Mouse (Mus musculus): ENCODE measurements at regions not wholly inside any gene's neighbourhood (a gene's known extent, or its start where the extent isn't known, plus 50 kb on each side); places are given as distances from the start of the nearest gene placed in this dataset.

- no peaks in the 10 kb centered on the region for H3K27me3 ChIP-seq
Observed at GRCm38 (mm10) chr2:9604984-9605383, 276.1 kb upstream of the 4930412O13Rik start.

DNA sequence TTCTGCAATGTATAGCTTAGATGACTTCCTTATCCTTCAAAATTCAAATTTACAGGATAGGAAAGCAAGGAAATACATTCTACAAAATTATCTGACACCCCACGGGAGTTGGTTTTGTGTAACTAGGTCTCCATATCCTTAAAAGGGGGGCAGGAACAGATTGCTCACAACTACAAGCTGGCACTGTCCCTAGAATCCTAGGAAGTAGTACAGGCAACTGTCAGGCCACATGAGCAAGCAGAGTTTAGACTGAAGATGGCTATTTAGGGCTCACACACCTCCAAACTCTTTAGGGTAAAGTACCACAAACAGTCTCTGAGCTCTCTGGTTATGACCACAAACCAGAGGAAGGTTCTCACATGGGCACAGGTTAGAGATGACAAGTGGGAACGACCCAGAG is 273.5 kb upstream of the 4930412O13Rik start:
- Histone ChIP-seq H3K27me3 (no peaks in the 10 kb centered on the region), H3K4me3 (no peak overlapping the region), H3K9ac (no peak overlapping the region), H3K9me3 (no peaks in the 10 kb centered on the region), H3K4me1 (no peaks in the 10 kb centered on the region), H3K27ac (no peak overlapping the region), H3K4me2 (no peak overlapping the region), H3K36me3 (no peaks in the 10 kb centered on the region)
- no peak for ATAC-seq (ENCODE audit: borderline replicate concordance, extremely low read depth, low FRiP score, low TSS enrichment)
- 67% methylated on average over 2 of the region's 2 CpGs for WGBS

More at GRCm38 (mm10) chr2:9604984-9605383, 276.1 kb upstream of the 4930412O13Rik start:
- no peak overlapping the region for H3K4me2 ChIP-seq
- no peaks in the 10 kb centered on the region for H3K36me3 ChIP-seq
- no peak overlapping the region for H3K9ac ChIP-seq
- no peaks in the 10 kb centered on the region for H3K9me3 ChIP-seq
- WGBS: 74% methylated on average over 6 of the region's 6 CpGs
- no peak overlapping the region for H3K4me3 ChIP-seq
- no peak overlapping the region for H3K27ac ChIP-seq
- no peak for ATAC-seq (ENCODE audit: borderline replicate concordance, extremely low read depth, low FRiP score, low TSS enrichment)
- H3K4me1 ChIP-seq: no peaks in the 10 kb centered on the region

DNA sequence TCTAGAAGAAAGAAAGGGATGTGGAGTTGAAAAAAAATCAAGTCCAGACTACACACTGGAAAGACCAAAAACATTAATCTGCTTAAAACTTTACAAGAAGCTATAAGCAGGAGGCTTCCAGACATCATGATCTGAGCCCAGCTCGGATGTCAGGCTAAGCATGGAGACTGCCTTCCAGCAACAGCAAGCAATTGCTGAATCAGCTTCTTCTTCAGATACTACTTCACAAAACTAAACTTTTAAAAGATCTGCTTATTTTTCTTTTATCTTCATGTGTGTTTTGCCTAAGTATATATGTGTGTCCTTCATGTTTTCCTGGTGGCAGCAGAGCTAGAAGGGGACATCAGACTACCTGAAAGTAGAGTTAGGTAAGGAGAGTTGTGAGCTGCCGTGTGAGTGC is 266.6 kb upstream of the 4930412O13Rik start:
- Histone ChIP-seq H3K9me3 (no peaks in the 10 kb centered on the region), H3K9ac (no peak overlapping the region), H3K4me2 (no peak overlapping the region), H3K4me3 (no peak overlapping the region), H3K36me3 (no peaks in the 10 kb centered on the region), H3K27ac (no peak overlapping the region), H3K4me1 (no peaks in the 10 kb centered on the region), H3K27me3 (no peaks in the 10 kb centered on the region)
- no peak for ATAC-seq (ENCODE audit: borderline replicate concordance, extremely low read depth, low FRiP score, low TSS enrichment)
- WGBS: 63% methylated on average over 2 of the region's 2 CpGs

DNA sequence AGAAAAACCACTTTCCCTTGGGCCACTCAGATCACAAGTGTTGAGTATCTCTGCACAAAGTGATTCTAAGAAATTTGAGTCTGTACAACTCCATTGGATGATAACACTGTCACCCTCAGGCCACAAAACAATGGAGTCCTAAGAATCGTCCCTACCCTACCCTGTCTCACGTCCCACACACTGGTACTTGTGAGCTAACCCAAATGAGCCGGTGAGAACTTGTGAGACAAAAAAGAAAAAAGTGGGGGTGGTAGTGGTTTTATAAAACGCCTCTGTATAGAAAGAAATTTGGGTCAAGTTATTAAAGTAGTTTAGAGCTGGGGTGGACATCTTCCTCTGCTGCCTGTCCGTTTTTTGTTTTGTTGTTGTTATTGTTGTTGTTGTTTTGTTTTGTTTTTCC is 264.8 kb upstream of the 4930412O13Rik start:
- Histone ChIP-seq H3K36me3 (no peaks in the 10 kb centered on the region), H3K4me1 (peaks cover 9% of the 10 kb centered on the region; the same call in 1 of the 2 replicates), H3K27me3 (no peaks in the 10 kb centered on the region), H3K27ac (no peak overlapping the region), H3K4me2 (no peak overlapping the region), H3K4me3 (no peak overlapping the region), H3K9me3 (no peaks in the 10 kb centered on the region), H3K9ac (no peak overlapping the region)
- ATAC-seq (ENCODE audit: borderline replicate concordance, extremely low read depth, low FRiP score, low TSS enrichment): no peak
- WGBS: 78% methylated on average over 5 of the region's 5 CpGs

- WGBS: 42% methylated on average over 21 of the region's 21 CpGs
- peak; percentile 52 for ATAC-seq (ENCODE audit: borderline replicate concordance, extremely low read depth, low FRiP score, low TSS enrichment)
- no peak overlapping the region for H3K27ac ChIP-seq
- H3K4me3 ChIP-seq: no peak overlapping the region
- no peak overlapping the region for H3K9ac ChIP-seq
- peaks cover 9% of the 10 kb centered on the region; the same call in 1 of the 2 replicates for H3K4me1 ChIP-seq
- no peaks in the 10 kb centered on the region for H3K27me3 ChIP-seq
- no peak overlapping the region for H3K4me2 ChIP-seq
- H3K36me3 ChIP-seq: no peaks in the 10 kb centered on the region
- H3K9me3 ChIP-seq: no peaks in the 10 kb centered on the region
Observed at GRCm38 (mm10) chr2:9620303-9621244, 260.5 kb upstream of the 4930412O13Rik start.

DNA sequence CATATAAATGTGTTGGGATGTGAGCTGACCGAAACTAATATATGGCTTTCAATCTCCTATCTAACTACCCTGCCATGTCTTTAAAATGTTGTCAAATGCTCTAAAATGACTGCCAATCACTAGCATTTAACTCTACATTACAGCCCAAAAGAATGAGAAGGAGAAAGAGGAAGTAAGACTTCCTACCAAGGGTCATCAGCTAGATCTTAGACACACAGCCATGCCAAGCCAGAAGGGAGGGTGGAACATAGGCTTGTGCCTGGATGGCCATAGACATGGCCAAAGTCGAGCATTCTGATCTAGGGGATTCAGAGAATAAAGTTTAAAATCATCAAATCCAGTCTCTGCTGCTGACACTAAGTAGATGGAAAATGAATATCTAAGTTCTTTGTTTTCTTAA is 257.4 kb upstream of the 4930412O13Rik start:
- peaks cover 9% of the 10 kb centered on the region; the same call in 1 of the 2 replicates for H3K4me1 ChIP-seq
- H3K9ac ChIP-seq: no peak overlapping the region
- no peaks in the 10 kb centered on the region for H3K9me3 ChIP-seq
- no peaks in the 10 kb centered on the region for H3K36me3 ChIP-seq
- H3K27ac ChIP-seq: no peak overlapping the region
- ATAC-seq (ENCODE audit: borderline replicate concordance, extremely low read depth, low FRiP score, low TSS enrichment): no peak
- no peak overlapping the region for H3K4me3 ChIP-seq
- 83% methylated on average over 2 of the region's 2 CpGs for WGBS
- no peak overlapping the region for H3K4me2 ChIP-seq
- H3K27me3 ChIP-seq: no peaks in the 10 kb centered on the region

- H3K27me3 ChIP-seq: no peaks in the 10 kb centered on the region
- H3K4me3 ChIP-seq: no peak overlapping the region
- ATAC-seq (ENCODE audit: borderline replicate concordance, extremely low read depth, low FRiP score, low TSS enrichment): no peak
- no peaks in the 10 kb centered on the region for H3K9me3 ChIP-seq
- 87% methylated on average over 3 of the region's 3 CpGs for WGBS
- H3K4me2 ChIP-seq: no peak overlapping the region
- H3K9ac ChIP-seq: no peak overlapping the region
- no peaks in the 10 kb centered on the region for H3K4me1 ChIP-seq
- no peak overlapping the region for H3K27ac ChIP-seq
- no peaks in the 10 kb centered on the region for H3K36me3 ChIP-seq
Observed at GRCm38 (mm10) chr2:9628026-9628425, 253.0 kb upstream of the 4930412O13Rik start.

DNA sequence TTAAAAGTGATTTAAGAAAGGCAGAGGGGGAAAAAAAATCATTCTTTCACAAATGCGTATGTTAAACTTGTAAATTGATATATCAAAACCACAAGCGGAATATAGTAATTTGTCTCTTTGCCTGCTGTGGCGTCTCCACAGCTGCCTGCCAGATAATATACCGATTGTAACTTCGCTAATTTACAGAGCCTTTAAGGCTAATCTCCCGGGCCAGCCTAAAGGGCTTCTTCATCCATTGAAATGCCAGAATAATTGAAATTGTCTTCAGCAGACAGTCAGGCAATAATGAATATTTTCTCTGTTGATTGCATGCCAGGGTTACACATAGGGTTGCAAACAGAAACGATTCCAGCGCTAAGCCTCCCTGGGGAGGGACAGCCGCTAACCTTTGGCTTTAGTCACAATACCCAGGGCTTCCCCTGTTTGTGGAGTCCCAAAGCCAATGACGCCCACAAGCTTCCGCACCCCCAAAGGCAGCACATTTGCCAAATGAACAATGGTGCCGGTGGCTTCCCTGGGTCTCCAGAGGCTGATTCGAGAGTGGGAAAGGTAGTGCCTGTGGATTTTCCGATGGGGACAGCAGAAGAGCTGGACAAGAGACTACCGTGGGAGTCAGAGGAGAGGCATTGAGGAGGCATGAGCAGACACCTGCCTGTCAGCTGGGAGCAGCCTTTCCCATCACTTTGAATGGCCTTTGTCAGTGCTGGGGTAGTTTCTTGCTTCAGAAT is 248.2 kb upstream of the 4930412O13Rik start:
- no peak for ATAC-seq (ENCODE audit: borderline replicate concordance, extremely low read depth, low FRiP score, low TSS enrichment)

DNA sequence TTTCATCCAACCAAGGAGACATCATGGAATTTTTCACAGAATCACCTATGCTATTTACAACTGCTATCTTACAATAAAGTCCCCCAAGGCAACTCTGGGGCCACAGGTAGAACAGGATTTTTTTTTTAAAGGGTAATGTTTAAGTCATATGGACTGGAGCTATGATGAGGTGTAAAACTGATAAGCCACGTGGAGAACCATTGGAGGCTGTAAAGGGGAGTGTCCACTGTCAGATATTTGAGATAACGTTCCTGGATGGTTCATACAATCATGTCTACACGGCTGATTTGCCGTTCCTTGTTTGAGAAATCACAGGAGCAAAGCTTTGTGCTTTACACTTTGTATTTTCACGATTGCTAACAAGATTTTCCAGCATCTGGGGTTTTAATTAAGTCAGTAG is 241.8 kb upstream of the 4930412O13Rik start:
- no peak overlapping the region for H3K4me2 ChIP-seq
- no peak overlapping the region for H3K9ac ChIP-seq
- no peaks in the 10 kb centered on the region for H3K27me3 ChIP-seq
- ATAC-seq (ENCODE audit: borderline replicate concordance, extremely low read depth, low FRiP score, low TSS enrichment): no peak
- H3K4me1 ChIP-seq: no peaks in the 10 kb centered on the region
- WGBS: 43% methylated on average over 5 of the region's 5 CpGs
- no peak overlapping the region for H3K27ac ChIP-seq
- H3K4me3 ChIP-seq: no peak overlapping the region
- H3K9me3 ChIP-seq: no peaks in the 10 kb centered on the region
- no peaks in the 10 kb centered on the region for H3K36me3 ChIP-seq

More for the DNA sequence above, 248.2 kb upstream of the 4930412O13Rik start:
- no peak overlapping the region for H3K4me2 ChIP-seq
- no peak overlapping the region for H3K27ac ChIP-seq
- H3K9ac ChIP-seq: no peak overlapping the region
- H3K27me3 ChIP-seq: no peaks in the 10 kb centered on the region
- H3K36me3 ChIP-seq: no peaks in the 10 kb centered on the region
- H3K4me1 ChIP-seq: no peaks in the 10 kb centered on the region
- H3K9me3 ChIP-seq: no peaks in the 10 kb centered on the region
- H3K4me3 ChIP-seq: no peak overlapping the region
- 51% methylated on average over 15 of the region's 15 CpGs for WGBS

- H3K9ac ChIP-seq: no peak overlapping the region
- no peaks in the 10 kb centered on the region for H3K27me3 ChIP-seq
- ATAC-seq (ENCODE audit: borderline replicate concordance, extremely low read depth, low FRiP score, low TSS enrichment): no peak
- WGBS: 26% methylated on average over 7 of the region's 7 CpGs
- no peak overlapping the region for H3K4me3 ChIP-seq
- peak overlapping the region; percentile 3; the same call in 1 of the 2 replicates for H3K4me2 ChIP-seq
- no peaks in the 10 kb centered on the region for H3K36me3 ChIP-seq
- H3K4me1 ChIP-seq: no peaks in the 10 kb centered on the region
- H3K27ac ChIP-seq: no peak overlapping the region
- H3K9me3 ChIP-seq: no peaks in the 10 kb centered on the region
Observed at GRCm38 (mm10) chr2:9641629-9642028, 239.4 kb upstream of the 4930412O13Rik start.

GRCm38 (mm10) chr2:9642411-9642810 is 238.6 kb upstream of the 4930412O13Rik start:
- WGBS: 61% methylated on average over 3 of the region's 3 CpGs
- no peak overlapping the region for H3K4me3 ChIP-seq

DNA sequence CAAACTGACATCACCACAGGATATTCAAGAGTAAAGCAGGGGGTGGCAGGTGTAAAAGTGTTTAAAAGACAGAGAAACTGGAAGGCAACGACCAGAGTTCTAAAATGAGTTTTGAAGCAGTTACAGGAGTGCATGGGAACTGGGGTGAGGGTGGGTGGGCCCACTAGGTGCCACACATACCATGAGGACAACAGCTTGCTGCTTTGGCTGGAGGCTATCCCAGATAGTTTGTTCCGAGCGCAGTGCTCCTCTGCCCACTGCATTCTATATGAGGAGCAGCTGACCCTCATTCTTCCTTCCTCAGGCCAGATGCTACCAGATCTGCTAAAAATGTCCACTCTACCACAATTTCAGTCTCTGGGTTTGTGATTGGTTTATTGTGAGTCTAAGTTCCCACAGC is 234.6 kb upstream of the 4930412O13Rik start:
- Histone ChIP-seq H3K4me3 (no peak overlapping the region), H3K27me3 (no peaks in the 10 kb centered on the region), H3K4me2 (no peak overlapping the region), H3K9ac (no peak overlapping the region), H3K9me3 (no peaks in the 10 kb centered on the region), H3K36me3 (no peaks in the 10 kb centered on the region), H3K4me1 (no peaks in the 10 kb centered on the region), H3K27ac (no peak overlapping the region)
- 64% methylated on average over 3 of the region's 3 CpGs for WGBS
- no peak for ATAC-seq (ENCODE audit: borderline replicate concordance, extremely low read depth, low FRiP score, low TSS enrichment)

More at GRCm38 (mm10) chr2:9642411-9642810, 238.6 kb upstream of the 4930412O13Rik start:
- Histone ChIP-seq H3K27me3 (no peaks in the 10 kb centered on the region), H3K4me1 (no peaks in the 10 kb centered on the region), H3K4me2 (no peak overlapping the region), H3K27ac (no peak overlapping the region), H3K36me3 (no peaks in the 10 kb centered on the region), H3K9ac (no peak overlapping the region), H3K9me3 (no peaks in the 10 kb centered on the region)
- ATAC-seq (ENCODE audit: borderline replicate concordance, extremely low read depth, low FRiP score, low TSS enrichment): no peak

All from lung, embryonic 15.5 days (tissue).